ENCODE assay signal across 8 mouse cellular contexts in genomic region chr12:33302523-33303383, GRCm38 (mm10).
DNase-seq lines count a peak whose midpoint lies in the region.

No protein-coding gene starts in this region.

- 1% methylated on average over 29 of the region's 29 CpGs for WGBS in limb, embryonic 10.5 days
- 2% methylated on average over 29 of the region's 29 CpGs for WGBS in midbrain, embryonic 10.5 days

- peaks cover 32% of the 10 kb centered on the region for H3K27me3 ChIP-seq in limb, embryonic 10.5 days (ENCODE audit: low read depth, poor library complexity, severe bottlenecking)
- peaks cover 34% of the 10 kb centered on the region for H3K27me3 ChIP-seq in midbrain, embryonic 10.5 days (ENCODE audit: low read depth, poor library complexity, severe bottlenecking)

- peak overlapping the region; percentile 54 for H3K4me3 ChIP-seq in limb, embryonic 10.5 days
- peak overlapping the region; percentile 57 for H3K4me3 ChIP-seq in midbrain, embryonic 10.5 days

- no peaks in the 10 kb centered on the region for H3K36me3 ChIP-seq in limb, embryonic 10.5 days
- H3K36me3 ChIP-seq in midbrain, embryonic 10.5 days, result no peaks in the 10 kb centered on the region

- H3K4me1 ChIP-seq in limb, embryonic 10.5 days, result peaks cover 18% of the 10 kb centered on the region
- peaks cover 27% of the 10 kb centered on the region for H3K4me1 ChIP-seq in midbrain, embryonic 10.5 days

- H3K27ac ChIP-seq in limb, embryonic 10.5 days, result peak overlapping the region; percentile 36; the same call in 1 of the 2 replicates
- H3K27ac ChIP-seq in midbrain, embryonic 10.5 days (replicated peaks), result peak overlapping the region; percentile 18; the same call in 1 of the 2 replicates

- H3K9me3 ChIP-seq in limb, embryonic 10.5 days (replicated peaks), result no peaks in the 10 kb centered on the region
- H3K9me3 ChIP-seq in midbrain, embryonic 10.5 days (replicated peaks), result no peaks in the 10 kb centered on the region

- intact Hi-C loops in gastrocnemius, postnatal 14 days (cut with DNase I; ENCODE audit: low total_unique reads), result no loop called here

- peak; percentile 49 for DNase-seq in layer of hippocampus, adult 11-12 months (ENCODE audit: low spot score)
- no peak for DNase-seq in layer of hippocampus, adult 9-10 months (ENCODE audit: low spot score)
- DNase-seq in cerebellum, postnatal 36 days, result peak; percentile 36 to 48
- DNase-seq in gastrocnemius, postnatal 14 days, result peak; percentile 67
- peak; percentile 93 for DNase-seq in induced T-regulatory cell, adult 2 months (ENCODE audit: low read depth)
- DNase-seq in limb, embryonic 10.5 days (ENCODE audit: low spot score), result peak; percentile 54
- DNase-seq in midbrain, embryonic 10.5 days (ENCODE audit: low spot score), result peak; percentile 45
- peak; percentile 64 for DNase-seq in spleen, adult 12 weeks (ENCODE audit: low spot score)
